Mouse (Mus musculus): ENCODE measurements around the gene Aifm2. TPM values are rescaled to one million over a fixed set of nuclear protein-coding genes. Genes with fewer than 3 reads are reported as not detected.

The Aifm2 gene
- polyA plus RNA-seq, 1 experiment: 1.5 TPM

DNA sequence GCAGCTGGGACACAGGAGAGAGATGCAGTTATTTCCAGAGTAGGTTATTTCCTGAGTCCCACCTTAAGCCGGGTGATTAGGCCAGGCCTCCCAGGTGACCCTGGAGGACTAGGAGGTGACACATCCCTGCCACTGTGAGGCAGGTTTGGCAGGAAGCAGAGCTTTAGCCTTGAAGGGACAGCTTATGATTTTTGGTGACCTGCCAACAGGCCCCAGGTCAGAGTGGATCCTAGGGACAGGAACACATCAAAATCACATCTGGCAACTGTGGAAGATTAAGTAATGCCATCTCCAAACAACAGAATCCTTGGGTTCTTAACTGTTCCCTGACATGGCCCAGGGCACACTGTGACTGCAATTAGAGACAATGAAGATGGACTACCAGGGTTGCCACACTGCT is 26.2 kb downstream of the Aifm2 start:
- TF ChIP-seq GATA1 (IDR thresholded peaks at IDR 0.05; ENCODE audit: low read length): no peak

DNA sequence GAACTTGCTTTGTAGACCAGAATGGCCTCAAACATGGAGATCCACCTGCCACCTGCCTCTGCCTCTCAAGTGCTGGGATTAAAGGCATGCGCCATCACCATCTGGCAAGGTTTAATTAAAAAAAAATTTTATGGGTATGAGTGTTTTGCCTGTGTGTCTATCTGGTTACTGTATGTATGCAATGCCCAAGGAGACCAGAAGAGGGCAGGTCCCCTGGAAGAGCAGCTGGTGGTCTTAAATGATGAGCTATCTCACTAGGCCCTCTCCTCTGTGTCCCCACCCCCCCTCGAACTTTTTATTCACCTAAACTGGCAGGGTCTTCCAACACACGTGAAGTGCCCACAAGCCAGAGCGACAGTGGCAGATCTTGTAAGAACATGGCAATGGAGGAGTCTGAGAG is 26.8 kb downstream of the Aifm2 start:
- TF ChIP-seq GATA1 (IDR thresholded peaks at IDR 0.05; ENCODE audit: low read length): no peak

DNA sequence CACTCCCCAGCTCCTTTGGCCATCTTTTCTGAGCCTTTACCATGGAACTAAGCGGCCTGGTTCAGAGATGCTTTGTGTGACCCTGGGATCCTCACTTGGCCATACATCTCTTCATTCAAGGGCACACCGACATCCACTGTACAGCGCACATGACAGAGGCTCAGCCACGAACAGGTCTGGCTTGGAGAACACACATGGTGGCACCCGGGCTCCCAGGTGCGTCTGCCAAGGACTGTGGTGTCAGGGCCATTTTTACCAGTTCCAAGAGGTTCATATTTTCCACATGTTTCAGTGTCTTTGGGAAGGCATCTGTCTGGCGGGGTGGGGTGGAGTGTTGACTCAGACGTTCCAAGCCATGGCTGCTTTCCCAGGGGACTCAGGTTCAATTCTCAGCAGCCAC is 27.3 kb downstream of the Aifm2 start:
- TF ChIP-seq GATA1 (IDR thresholded peaks at IDR 0.05; ENCODE audit: low read length): no peak

DNA sequence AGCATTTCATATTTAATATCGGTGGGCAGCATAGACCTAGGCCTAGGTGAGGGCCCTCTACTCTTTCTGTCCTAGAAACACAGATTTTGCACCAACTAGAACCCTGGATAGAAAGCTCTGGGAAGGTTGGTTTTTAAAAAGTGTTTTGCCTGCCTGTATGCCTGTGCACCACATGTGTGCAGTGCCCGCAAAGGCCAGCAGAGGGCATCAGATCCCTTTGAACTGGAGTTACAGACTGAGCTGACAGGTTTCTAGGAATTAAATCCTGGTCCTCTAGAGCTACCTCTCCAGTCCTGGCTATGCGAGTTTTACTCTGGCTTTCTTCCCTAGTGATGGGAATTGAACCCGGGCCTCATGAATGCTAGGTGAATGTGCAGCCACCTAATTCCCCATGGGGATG is 30.1 kb downstream of the Aifm2 start:
- no peak for TF ChIP-seq GATA1 (IDR thresholded peaks at IDR 0.05; ENCODE audit: low read length)

DNA sequence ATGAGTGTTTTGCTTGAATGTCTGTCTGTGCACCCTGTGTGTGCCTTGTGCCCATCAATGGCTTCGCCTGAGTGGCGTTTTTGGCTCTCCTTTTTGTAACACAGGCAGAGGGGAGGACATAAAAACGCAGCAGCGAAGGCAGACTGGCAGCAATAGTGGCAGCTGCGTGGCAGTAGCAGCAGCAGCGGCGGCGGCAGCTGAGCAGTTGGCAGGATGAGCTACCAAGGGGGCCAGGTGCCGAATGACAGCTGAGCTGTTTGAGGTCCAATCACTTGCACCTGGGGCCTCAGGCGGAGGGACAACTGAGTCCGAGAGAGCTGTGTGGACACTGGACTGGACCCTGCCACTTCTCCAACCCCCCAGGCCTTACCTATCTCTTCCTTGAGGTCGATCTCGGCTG is 32.2 kb downstream of the Aifm2 start:
- no peak for TF ChIP-seq GATA1 (IDR thresholded peaks at IDR 0.05; ENCODE audit: low read length)

DNA sequence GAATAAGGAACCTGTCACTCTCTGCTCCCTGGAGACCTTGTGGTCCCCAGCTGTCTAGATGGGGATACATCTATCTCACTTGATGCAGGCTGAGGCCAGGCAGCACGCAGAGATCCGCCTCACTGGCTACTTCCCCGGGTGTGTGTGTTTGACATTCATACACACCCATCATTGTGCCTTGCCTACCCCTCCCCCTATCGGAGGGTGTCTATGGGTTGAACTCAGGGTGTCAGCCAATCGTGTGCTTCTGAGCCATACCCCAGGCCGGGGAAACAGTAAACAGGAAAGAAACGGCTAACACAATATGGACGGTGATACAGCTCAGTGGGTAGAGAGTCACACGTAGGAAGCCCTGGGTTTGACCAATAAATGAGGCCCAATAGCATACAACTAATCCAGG is 35.0 kb downstream of the Aifm2 start:
- TF ChIP-seq GATA1 (IDR thresholded peaks at IDR 0.05; ENCODE audit: low read length): no peak

DNA sequence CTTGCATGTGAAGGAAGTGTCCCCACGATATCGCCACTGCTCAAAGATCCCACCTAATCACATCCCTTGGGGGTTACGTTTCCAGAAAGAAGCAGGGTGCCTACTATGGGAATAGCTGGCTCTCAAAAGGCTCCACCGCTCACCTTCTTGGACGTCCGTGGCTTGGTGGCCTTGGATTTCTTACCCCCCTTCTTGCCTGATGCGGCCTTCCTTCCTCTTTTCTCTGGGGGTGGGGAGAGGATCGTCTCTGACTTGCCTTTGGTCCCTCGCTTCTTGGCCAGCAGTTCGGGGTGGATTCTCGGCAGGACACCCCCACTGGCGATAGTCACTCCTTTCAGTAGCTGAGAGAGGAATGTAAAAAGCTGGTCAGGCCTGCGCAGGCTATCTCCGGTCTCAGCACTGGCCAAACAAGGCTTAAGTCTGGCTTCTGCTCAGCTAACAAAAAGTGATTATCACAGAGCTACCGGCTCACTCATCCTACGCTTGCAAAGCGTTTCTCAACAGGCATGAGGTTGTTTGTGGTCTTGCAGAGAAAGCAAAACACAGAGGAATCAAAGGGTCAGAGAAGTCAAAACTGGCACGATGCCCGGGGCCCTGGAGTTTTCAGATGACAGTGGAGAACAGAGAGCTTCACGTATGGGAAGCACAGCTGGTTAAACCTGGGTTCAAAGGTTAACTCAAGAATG is 36.6 kb downstream of the Aifm2 start:
- no peak for TF ChIP-seq GATA1 (IDR thresholded peaks at IDR 0.05; ENCODE audit: low read length)

DNA sequence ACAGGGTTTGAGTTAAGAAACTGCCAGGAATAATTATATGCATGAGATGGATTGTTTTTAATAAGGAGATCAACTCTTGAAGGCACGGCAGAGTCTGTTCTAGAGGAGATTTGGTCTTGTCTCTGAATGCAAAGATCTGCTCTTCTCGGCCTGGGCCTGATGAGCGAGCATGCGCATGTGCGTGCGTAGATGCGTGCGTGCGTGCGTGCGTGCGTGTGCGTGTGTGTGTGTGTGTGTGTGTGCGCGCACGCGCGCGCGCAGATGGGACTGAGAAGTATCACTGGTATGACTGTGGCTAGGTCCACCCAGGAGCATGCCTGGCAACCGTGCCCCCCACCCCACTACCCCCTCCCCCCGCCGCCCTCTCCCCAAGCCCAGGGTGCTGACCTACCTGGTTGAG is 38.0 kb downstream of the Aifm2 start:
- no peak for TF ChIP-seq GATA1 (IDR thresholded peaks at IDR 0.05; ENCODE audit: low read length)

DNA sequence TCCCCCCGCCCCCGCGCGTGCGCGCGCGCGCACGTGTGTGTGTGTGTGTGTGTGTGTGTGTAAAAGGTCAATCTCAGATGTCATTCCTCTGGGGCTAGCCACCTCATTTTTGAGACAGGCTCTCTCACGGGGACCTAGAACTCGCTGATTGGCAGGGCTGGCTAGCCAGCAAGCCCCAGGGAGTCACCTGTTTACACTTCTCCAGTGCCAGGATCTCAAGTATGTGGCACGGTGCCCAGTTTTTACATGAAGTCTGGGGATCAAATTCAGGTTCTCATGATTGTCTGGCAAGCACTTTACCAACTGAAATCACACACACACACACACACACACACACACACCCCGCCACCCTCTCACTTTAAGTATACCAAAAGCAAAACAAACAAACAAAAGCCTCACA is 42.0 kb downstream of the Aifm2 start:
- TF ChIP-seq GATA1 (IDR thresholded peaks at IDR 0.05; ENCODE audit: low read length): no peak

DNA sequence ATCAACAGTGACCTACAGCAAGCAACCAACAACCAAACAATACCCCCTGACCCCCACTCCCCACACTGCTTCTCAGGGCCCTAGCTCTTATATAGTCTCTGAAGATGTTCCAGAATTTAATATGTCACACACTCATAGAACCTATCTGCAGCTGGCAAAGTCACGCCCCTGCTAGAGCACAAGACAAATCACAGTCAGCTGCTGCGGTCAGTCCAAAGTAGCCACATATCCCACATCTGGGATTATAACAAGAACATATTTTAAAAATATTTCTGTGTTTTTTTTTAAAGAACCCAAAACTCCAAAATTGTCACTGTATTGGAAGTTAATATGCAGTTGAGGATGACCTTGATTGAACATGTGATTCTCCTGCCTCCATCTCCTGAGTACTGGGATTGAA is 43.8 kb downstream of the Aifm2 start:
- TF ChIP-seq GATA1 (IDR thresholded peaks at IDR 0.05; ENCODE audit: low read length): no peak

DNA sequence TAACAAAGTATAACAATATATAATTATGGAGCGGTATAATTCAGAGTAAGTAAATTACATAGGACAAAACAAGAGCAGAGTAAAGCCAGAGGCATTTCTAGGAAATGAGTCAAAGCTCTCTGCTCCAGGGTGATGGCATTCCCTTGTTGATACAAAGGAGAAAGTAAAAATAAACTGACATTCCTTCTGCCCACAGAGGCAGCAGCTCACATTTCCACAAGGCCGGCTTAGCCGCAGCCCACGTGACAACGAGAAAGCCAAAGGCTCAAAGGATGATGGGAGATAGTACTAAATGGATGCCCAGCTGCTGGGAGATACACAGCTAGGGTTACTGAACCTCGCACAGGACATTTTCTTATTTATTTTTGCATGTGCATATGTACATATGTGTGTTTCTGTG is 44.8 kb downstream of the Aifm2 start:
- no peak for TF ChIP-seq GATA1 (IDR thresholded peaks at IDR 0.05; ENCODE audit: low read length)

DNA sequence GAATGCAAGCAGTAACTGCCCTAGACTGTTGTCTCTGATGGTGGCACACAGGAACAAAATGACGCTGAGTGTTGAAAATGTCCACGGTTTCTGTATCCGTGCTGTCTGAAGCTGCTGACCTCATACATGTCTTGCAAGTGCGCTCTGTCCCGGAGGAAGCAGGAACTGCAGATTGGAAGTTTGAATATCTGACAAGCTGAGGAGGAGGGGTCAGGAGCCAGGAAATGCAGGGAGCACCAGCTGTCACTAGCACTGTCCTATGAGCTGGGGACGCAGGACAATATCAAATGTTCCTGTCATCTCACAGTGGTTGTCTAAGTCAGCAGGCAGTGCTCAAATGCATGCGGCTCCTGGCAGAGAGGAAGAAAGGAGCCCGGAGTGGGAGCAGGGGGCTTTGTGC is 49.6 kb downstream of the Aifm2 start:
- no peak for TF ChIP-seq GATA1 (IDR thresholded peaks at IDR 0.05; ENCODE audit: low read length)

DNA sequence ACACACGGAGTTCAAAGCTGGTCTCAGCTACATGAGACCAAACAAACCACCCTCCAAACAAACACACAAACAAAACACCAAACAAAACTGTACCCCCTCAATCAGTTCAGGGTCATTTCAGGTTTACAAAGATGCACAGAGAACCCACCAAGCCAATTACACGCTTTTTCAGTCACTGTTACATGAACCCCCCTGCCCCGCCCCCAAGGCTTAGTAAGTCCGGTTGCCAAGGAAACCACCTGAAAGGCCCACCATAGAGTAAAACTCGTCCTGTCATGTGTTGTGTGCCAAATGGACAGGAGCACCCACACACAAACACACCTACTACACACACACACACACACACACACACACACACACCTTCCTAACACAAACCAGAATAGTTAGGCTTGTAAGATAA is 50.5 kb downstream of the Aifm2 start:
- no peak for TF ChIP-seq GATA1 (IDR thresholded peaks at IDR 0.05; ENCODE audit: low read length)

DNA sequence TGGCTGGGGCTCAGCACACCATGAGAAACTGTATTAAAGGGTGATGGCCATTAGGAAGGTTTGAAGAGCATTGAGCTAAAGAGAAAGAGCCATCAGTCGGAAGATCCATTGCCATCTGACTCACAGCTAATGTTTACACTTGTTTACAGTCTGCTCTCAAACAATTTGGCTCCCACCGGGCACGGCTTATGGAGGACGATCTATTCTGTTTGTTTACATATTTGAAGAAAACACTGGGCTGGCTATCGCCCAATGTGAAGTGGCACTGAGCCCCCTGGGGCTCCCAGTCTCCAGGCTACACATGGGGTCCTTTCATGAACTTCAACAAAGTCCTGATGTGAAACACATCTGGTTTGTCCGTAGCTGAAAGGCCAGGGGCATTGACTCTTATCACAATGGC is 51.7 kb downstream of the Aifm2 start:
- TF ChIP-seq GATA1 (IDR thresholded peaks at IDR 0.05; ENCODE audit: low read length): no peak

DNA sequence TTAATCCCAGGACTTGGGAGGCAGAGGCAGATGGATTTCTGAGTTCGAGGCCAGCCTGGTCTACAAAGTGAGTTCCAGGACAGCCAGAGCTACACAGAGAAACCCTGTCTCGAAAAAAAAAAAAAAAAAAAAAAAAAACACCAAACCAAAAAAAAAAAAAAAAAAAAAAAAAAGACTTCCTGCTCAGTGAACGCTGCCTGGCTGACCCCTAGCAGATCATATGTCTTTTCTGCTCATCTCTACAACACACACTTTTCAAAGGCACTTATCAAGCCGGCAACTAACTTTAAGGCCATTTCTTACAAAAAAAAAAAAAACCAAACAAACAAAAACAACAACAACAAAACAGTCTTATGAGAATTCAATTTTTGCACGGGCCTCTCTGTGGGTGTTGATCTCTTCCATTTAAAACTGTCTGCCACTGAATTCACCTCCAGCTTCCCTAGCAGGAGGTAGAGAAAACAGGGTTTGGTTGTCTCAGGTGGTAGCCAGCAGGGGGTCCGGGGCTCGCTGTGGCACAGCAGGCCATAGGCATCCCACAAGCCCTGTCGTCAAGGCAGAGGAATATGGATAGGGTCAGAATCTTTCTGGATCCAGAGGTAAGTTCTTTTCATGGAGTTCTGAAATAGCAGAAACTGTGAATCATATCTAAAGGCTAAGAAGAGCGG is 66.5 kb downstream of the Aifm2 start:
- TF ChIP-seq GATA1 (IDR thresholded peaks at IDR 0.05; ENCODE audit: low read length): no peak

DNA sequence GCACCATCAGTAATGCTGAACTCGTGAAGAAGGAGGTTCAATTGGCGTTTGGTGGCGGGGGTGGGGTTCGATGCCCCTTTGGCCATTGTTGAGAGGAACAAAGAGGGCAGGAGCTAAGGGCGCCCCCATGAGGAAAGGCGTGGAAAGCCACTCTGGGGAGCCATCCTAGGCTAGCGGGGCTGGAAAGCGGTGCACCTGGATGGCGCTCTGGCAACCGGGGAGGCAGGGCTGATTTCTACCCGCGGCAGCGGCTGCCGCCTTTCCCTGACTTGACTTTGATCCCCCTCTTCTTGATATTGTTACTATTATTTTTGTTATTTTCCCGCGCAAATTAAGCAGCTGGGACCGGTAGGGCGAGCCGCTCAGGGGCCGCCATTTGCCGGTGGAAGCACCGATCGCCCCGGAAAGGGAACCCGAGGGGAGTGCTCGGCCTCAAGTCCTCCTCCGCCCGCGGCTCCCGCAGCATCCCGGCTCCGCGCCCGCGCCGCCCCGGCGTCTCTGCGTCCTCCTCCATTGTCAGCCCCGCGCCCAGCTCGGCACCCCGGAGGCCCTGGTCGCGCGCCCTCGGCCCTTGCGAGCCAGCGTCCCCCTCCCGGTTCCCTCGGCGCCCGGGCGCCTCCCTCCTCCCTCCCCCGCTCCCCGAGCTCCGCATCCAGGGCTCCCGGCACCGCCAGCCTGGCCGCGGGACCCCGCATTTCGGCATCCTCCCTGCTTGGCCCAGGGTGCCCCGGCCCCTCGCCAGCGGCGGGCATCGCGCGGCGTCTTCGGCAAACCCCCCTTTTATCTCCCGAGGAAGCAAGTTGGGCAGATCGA is 67.9 kb downstream of the Aifm2 start:
- TF ChIP-seq GATA1 (IDR thresholded peaks at IDR 0.05; ENCODE audit: low read length): no peak

All from G1E-ER4 (cell line).